Mouse (Mus musculus): ENCODE measurements around the gene Ints7. TPM values are rescaled to one million over a fixed set of nuclear protein-coding genes. Genes with fewer than 3 reads are reported as not detected.

The Ints7 gene
- not detected in 2 replicates for polyA plus RNA-seq (2012; ENCODE audit: insufficient read depth, insufficient read length, low replicate concordance, missing spikeins)

GRCm38 (mm10) chr1:191575458-191576247 lies at the start of gene Ints7, which contains the start of gene Dtl:
Gene Ints7, plus strand, starts transcription at chr1:191575636.
Gene Dtl, minus strand, starts transcription at chr1:191575544.
- peaks cover 6% of the 10 kb centered on the region; the same call in 1 of the 2 replicates for H3K4me1 ChIP-seq (ENCODE audit: control insufficient read depth, insufficient read depth, low read length)
- peak; percentile 100 for TF ChIP-seq CTCF (IDR thresholded peaks at IDR 0.05; ENCODE audit: insufficient read depth, low read depth, low read length)
- peak; percentile 93 for TF ChIP-seq POLR2A (IDR thresholded peaks at IDR 0.05; ENCODE audit: insufficient read depth, low read depth, low read length)
- peak within 1 kb of the TSS; percentile 93 for H3K4me3 ChIP-seq (ENCODE audit: insufficient read depth, low read depth, low read length)
- under 1% methylated on average over 70 of the region's 70 CpGs for WGBS
- peak within 1 kb of the TSS; percentile 97 for H3K27ac ChIP-seq (ENCODE audit: insufficient read depth, low read depth, low read length)

- H3K4me3 ChIP-seq (ENCODE audit: insufficient read depth, low read depth, low read length), result no peak overlapping the region
- TF ChIP-seq CTCF (IDR thresholded peaks at IDR 0.05; ENCODE audit: insufficient read depth, low read depth, low read length) (no peak), POLR2A (IDR thresholded peaks at IDR 0.05; ENCODE audit: insufficient read depth, low read depth, low read length) (no peak)
- H3K4me1 ChIP-seq (ENCODE audit: control insufficient read depth, insufficient read depth, low read length), result no peaks in the 10 kb centered on the region
- 59% methylated on average over 3 of the region's 3 CpGs for WGBS
- H3K27ac ChIP-seq (ENCODE audit: insufficient read depth, low read depth, low read length), result no peak overlapping the region
These were observed 48.3 kb upstream of the Ints7 start for GRCm38 (mm10) chr1:191527089-191527488.

GRCm38 (mm10) chr1:191527921-191528612 lies 47.4 kb upstream of the Ints7 start:
- Histone ChIP-seq H3K4me3 (ENCODE audit: insufficient read depth, low read depth, low read length) (no peak overlapping the region), H3K27ac (ENCODE audit: insufficient read depth, low read depth, low read length) (no peak overlapping the region), H3K4me1 (ENCODE audit: control insufficient read depth, insufficient read depth, low read length) (no peaks in the 10 kb centered on the region)
- 13% methylated on average over 4 of the region's 4 CpGs for WGBS
- TF ChIP-seq POLR2A (IDR thresholded peaks at IDR 0.05; ENCODE audit: insufficient read depth, low read depth, low read length) (no peak), CTCF (IDR thresholded peaks at IDR 0.05; ENCODE audit: insufficient read depth, low read depth, low read length) (no peak)

GRCm38 (mm10) chr1:191529406-191529805 lies 46.0 kb upstream of the Ints7 start:
- Histone ChIP-seq H3K27ac (ENCODE audit: insufficient read depth, low read depth, low read length) (no peak overlapping the region), H3K4me1 (ENCODE audit: control insufficient read depth, insufficient read depth, low read length) (no peaks in the 10 kb centered on the region), H3K4me3 (ENCODE audit: insufficient read depth, low read depth, low read length) (no peak overlapping the region)
- TF ChIP-seq CTCF (IDR thresholded peaks at IDR 0.05; ENCODE audit: insufficient read depth, low read depth, low read length) (no peak), POLR2A (IDR thresholded peaks at IDR 0.05; ENCODE audit: insufficient read depth, low read depth, low read length) (no peak)
- WGBS, result 72% methylated on average over 2 of the region's 2 CpGs

- Histone ChIP-seq H3K27ac (ENCODE audit: insufficient read depth, low read depth, low read length) (no peak overlapping the region), H3K4me3 (ENCODE audit: insufficient read depth, low read depth, low read length) (no peak overlapping the region), H3K4me1 (ENCODE audit: control insufficient read depth, insufficient read depth, low read length) (no peaks in the 10 kb centered on the region)
- TF ChIP-seq POLR2A (IDR thresholded peaks at IDR 0.05; ENCODE audit: insufficient read depth, low read depth, low read length) (no peak), CTCF (IDR thresholded peaks at IDR 0.05; ENCODE audit: insufficient read depth, low read depth, low read length) (no peak)
- WGBS, result 53% methylated on average over 1 of the region's 1 CpGs
These were observed 44.4 kb upstream of the Ints7 start for GRCm38 (mm10) chr1:191531023-191531422.

GRCm38 (mm10) chr1:191534896-191535295 lies 40.5 kb upstream of the Ints7 start:
- WGBS, result 68% methylated on average over 2 of the region's 2 CpGs
- Histone ChIP-seq H3K27ac (ENCODE audit: insufficient read depth, low read depth, low read length) (no peak overlapping the region), H3K4me3 (ENCODE audit: insufficient read depth, low read depth, low read length) (no peak overlapping the region)

GRCm38 (mm10) chr1:191540300-191540699 lies 35.1 kb upstream of the Ints7 start:
- no peaks in the 10 kb centered on the region for H3K4me1 ChIP-seq (ENCODE audit: control insufficient read depth, insufficient read depth, low read length)
- 75% methylated on average over 2 of the region's 2 CpGs for WGBS
- H3K4me3 ChIP-seq (ENCODE audit: insufficient read depth, low read depth, low read length), result no peak overlapping the region
- no peak overlapping the region for H3K27ac ChIP-seq (ENCODE audit: insufficient read depth, low read depth, low read length)
- TF ChIP-seq CTCF (IDR thresholded peaks at IDR 0.05; ENCODE audit: insufficient read depth, low read depth, low read length) (no peak), POLR2A (IDR thresholded peaks at IDR 0.05; ENCODE audit: insufficient read depth, low read depth, low read length) (no peak)

More at GRCm38 (mm10) chr1:191534896-191535295, 40.5 kb upstream of the Ints7 start:
- TF ChIP-seq POLR2A (IDR thresholded peaks at IDR 0.05; ENCODE audit: insufficient read depth, low read depth, low read length), result no peak
- no peak for TF ChIP-seq CTCF (IDR thresholded peaks at IDR 0.05; ENCODE audit: insufficient read depth, low read depth, low read length)
- H3K4me1 ChIP-seq (ENCODE audit: control insufficient read depth, insufficient read depth, low read length), result no peaks in the 10 kb centered on the region

- H3K4me1 ChIP-seq (ENCODE audit: control insufficient read depth, insufficient read depth, low read length), result no peaks in the 10 kb centered on the region
- H3K27ac ChIP-seq (ENCODE audit: insufficient read depth, low read depth, low read length), result no peak overlapping the region
- H3K4me3 ChIP-seq (ENCODE audit: insufficient read depth, low read depth, low read length), result no peak overlapping the region
- TF ChIP-seq POLR2A (IDR thresholded peaks at IDR 0.05; ENCODE audit: insufficient read depth, low read depth, low read length), result no peak
- no peak for TF ChIP-seq CTCF (IDR thresholded peaks at IDR 0.05; ENCODE audit: insufficient read depth, low read depth, low read length)
- 90% methylated on average over 9 of the region's 9 CpGs for WGBS
These were observed 34.4 kb upstream of the Ints7 start for GRCm38 (mm10) chr1:191541014-191541413.

- no peak overlapping the region for H3K4me3 ChIP-seq (ENCODE audit: insufficient read depth, low read depth, low read length)
- no peak for TF ChIP-seq POLR2A (IDR thresholded peaks at IDR 0.05; ENCODE audit: insufficient read depth, low read depth, low read length)
- TF ChIP-seq CTCF (IDR thresholded peaks at IDR 0.05; ENCODE audit: insufficient read depth, low read depth, low read length), result no peak
- H3K27ac ChIP-seq (ENCODE audit: insufficient read depth, low read depth, low read length), result no peak overlapping the region
- H3K4me1 ChIP-seq (ENCODE audit: control insufficient read depth, insufficient read depth, low read length), result no peaks in the 10 kb centered on the region
- 77% methylated on average over 4 of the region's 4 CpGs for WGBS
These were observed 33.8 kb upstream of the Ints7 start for GRCm38 (mm10) chr1:191541619-191542018.

All from olfactory bulb, adult 2 months (tissue).